Mouse (Mus musculus): Measurements from ENCODE around the gene Mdk.

DNA sequence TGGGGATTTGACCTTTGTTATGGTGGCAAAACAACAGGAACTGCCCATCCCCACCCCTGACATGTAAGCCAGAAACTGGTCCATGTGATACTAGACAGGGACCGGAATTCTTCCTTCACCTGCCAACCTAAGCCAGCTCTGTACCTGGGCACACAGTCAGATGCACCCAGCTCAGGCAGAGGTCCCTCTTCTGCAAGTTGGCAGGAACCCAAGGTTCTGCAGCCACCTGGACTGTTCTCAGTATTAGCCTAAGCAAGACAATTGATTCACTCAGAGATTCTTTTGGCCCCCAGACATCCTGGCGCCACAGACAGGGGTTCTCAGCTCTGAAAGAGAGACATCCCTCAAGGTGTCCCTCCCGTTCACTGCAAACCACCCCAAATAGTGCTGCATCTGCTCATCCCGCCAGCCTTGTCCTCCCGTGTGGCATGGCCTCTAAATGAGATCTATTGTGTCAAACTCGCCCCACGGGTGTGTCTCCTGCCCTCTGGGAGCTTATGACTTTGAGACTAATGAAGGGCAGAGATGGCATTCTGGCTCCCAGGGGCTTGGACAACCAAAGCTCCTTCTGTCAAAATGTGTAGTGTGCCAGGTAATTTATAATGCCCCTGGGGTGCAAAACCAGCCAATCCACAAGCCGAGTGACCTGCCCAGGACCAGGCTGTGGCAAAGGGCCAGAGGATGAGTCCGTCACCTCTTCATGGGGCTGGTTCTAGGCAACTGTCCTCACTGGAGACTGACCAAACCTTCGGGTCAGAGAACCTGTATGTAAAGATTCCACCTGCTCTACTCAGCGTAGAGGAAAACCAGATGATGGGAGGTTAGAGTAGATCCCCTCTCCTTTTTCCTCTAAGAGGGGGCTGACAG lies 27.7 kb upstream of the Mdk start:
- TF ChIP-seq CTCF (IDR thresholded peaks at IDR 0.05; ENCODE audit: low read depth) (no peak), EP300 (IDR thresholded peaks at IDR 0.05; ENCODE audit: low read depth) (no peak)
